Mouse (Mus musculus): ENCODE results near the gene Dhrs3. TPM values are rescaled to one million over a fixed set of nuclear protein-coding genes. Genes with fewer than 3 reads are reported as not detected.

The Dhrs3 gene
- polyA plus RNA-seq, 1 experiment from 2014 or later, result 140 TPM

DNA sequence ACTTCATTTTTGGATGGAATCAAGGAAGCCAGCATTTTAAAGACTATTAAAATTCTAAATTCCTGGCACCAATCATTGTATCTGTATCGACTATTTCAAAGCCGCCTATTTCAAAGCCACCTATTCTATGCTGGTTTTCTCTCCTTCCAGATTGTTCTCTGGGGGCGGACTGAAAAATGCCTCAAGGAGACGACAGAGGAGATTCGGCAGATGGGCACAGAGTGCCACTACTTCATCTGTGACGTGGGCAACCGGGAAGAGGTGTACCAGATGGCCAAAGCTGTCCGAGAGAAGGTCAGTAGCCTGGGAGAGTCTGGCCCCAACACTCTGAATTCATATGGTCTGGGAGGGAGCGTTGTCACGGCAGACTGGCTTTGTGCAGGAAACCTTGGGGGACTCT lies 25.9 kb downstream of the Dhrs3 start:
- Histone ChIP-seq H3K4me3 (no peak overlapping the region), H3K9me3 (no peaks in the 10 kb centered on the region), H3K27ac (no peak overlapping the region), H3K36me3 (peaks cover 86% of the 10 kb centered on the region), H3K27me3 (no peaks in the 10 kb centered on the region), H3K4me2 (replicated peaks) (no peak overlapping the region), H3K9ac (no peak overlapping the region), H3K4me1 (no peaks in the 10 kb centered on the region)
- WGBS, result 94% methylated on average over 10 of the region's 10 CpGs
- no peak for ATAC-seq (ENCODE audit: low FRiP score, low read depth)

GRCm38 (mm10) chr4:144928693-144929436 lies 36.2 kb downstream of the Dhrs3 start:
- 90% methylated on average over 5 of the region's 5 CpGs for WGBS

GRCm38 (mm10) chr4:144929811-144930221 lies 37.2 kb downstream of the Dhrs3 start:
- Histone ChIP-seq H3K27me3 (no peaks in the 10 kb centered on the region), H3K27ac (peak overlapping the region; percentile 74), H3K9ac (no peak overlapping the region), H3K4me3 (no peak overlapping the region), H3K9me3 (no peaks in the 10 kb centered on the region), H3K4me1 (peaks cover 21% of the 10 kb centered on the region), H3K4me2 (replicated peaks) (no peak overlapping the region), H3K36me3 (peaks cover 28% of the 10 kb centered on the region)
- WGBS, result 93% methylated on average over 1 of the region's 1 CpGs
- ATAC-seq (ENCODE audit: low FRiP score, low read depth), result no peak

More at GRCm38 (mm10) chr4:144928693-144929436, 36.2 kb downstream of the Dhrs3 start:
- Histone ChIP-seq H3K4me1 (peaks cover 21% of the 10 kb centered on the region), H3K9ac (no peak overlapping the region), H3K4me2 (replicated peaks) (no peak overlapping the region), H3K36me3 (peaks cover 30% of the 10 kb centered on the region), H3K9me3 (no peaks in the 10 kb centered on the region), H3K27ac (no peak overlapping the region), H3K27me3 (no peaks in the 10 kb centered on the region), H3K4me3 (no peak overlapping the region)
- ATAC-seq (ENCODE audit: low FRiP score, low read depth), result no peak

- 16% methylated on average over 10 of the region's 10 CpGs for WGBS
- Histone ChIP-seq H3K4me2 (replicated peaks) (no peak overlapping the region; the same call in 1 of the 2 replicates), H3K36me3 (peaks cover 28% of the 10 kb centered on the region), H3K4me1 (peaks cover 21% of the 10 kb centered on the region), H3K9me3 (no peaks in the 10 kb centered on the region), H3K4me3 (no peak overlapping the region), H3K27me3 (no peaks in the 10 kb centered on the region), H3K9ac (no peak overlapping the region), H3K27ac (peak overlapping the region; percentile 74)
- peak; percentile 67; the same call in 1 of the 2 replicates for ATAC-seq (ENCODE audit: low FRiP score, low read depth)
Measured at GRCm38 (mm10) chr4:144930366-144930765, 37.7 kb downstream of the Dhrs3 start.

GRCm38 (mm10) chr4:144931167-144931566 lies 38.5 kb downstream of the Dhrs3 start:
- no peaks in the 10 kb centered on the region for H3K9me3 ChIP-seq
- H3K9ac ChIP-seq, result no peak overlapping the region
- no peak for ATAC-seq (ENCODE audit: low FRiP score, low read depth)
- no peak overlapping the region for H3K4me3 ChIP-seq
- H3K4me1 ChIP-seq, result peaks cover 21% of the 10 kb centered on the region
- H3K4me2 ChIP-seq (replicated peaks), result 0 out of 2 replicates have a peak overlapping the region, but pooled peaks have one; percentile 3
- 82% methylated on average over 7 of the region's 7 CpGs for WGBS
- no peaks in the 10 kb centered on the region for H3K27me3 ChIP-seq
- peak overlapping the region; percentile 74; the same call in 1 of the 2 replicates for H3K27ac ChIP-seq
- H3K36me3 ChIP-seq, result peaks cover 27% of the 10 kb centered on the region

DNA sequence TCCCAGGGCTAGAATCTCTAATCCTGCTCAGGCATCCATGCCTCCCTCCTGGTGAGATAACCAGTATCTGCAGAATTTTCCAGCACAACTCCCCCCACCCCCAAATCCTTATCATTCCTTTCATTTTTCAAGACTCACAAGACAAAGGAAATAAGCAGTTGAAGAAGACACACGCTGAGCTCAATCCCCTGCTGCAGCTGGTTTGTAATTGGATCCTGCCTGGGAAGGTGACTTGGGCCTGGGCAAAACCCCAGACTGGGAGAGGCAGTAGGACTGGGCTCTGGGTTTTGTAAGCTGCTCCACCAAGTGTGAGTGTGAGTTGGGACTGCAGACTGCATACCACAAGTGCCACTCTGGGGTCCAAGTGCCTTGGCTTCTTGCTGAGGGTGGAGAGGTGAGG lies 41.9 kb downstream of the Dhrs3 start:
- Histone ChIP-seq H3K27ac (0 out of 2 replicates have a peak overlapping the region, but pooled peaks have one; percentile 6), H3K27me3 (no peaks in the 10 kb centered on the region), H3K4me2 (replicated peaks) (no peak overlapping the region), H3K4me1 (peaks cover 19% of the 10 kb centered on the region), H3K9me3 (no peaks in the 10 kb centered on the region), H3K36me3 (no peaks in the 10 kb centered on the region), H3K4me3 (no peak overlapping the region), H3K9ac (no peak overlapping the region)
- 3% methylated on average over 1 of the region's 1 CpGs for WGBS
- ATAC-seq (ENCODE audit: low FRiP score, low read depth), result no peak

DNA sequence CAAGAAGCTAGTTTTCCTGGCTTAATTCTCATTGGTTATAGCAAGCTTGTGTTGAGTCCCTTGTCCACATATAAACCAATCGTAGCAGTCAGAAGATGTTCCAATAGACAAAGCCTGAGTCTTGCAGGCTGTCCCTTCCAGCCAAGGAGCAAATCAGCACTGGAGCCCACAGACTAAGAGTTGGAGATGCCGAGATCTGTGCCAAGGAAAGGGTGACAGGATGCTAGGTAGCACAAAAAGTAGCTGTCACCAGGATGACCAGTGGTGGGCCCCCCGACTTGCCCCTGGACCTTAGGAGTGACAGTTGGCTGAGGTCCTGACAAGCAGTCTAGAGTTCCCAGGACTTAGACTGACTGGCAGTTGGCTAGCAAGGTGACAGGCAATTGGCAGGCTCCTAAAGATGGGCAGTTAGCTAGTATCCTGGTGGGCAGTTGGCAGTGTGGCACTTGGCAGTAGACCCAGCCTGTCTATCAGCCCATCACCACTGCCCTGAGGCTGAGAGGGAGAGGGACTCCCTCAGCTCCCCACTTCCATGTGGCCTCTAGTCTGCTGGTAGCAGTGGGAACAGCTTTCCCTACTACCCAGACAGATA lies 44.0 kb downstream of the Dhrs3 start:
- 88% methylated on average over 3 of the region's 3 CpGs for WGBS
- no peak overlapping the region for H3K4me2 ChIP-seq (replicated peaks)

GRCm38 (mm10) chr4:144939847-144940411 lies 47.3 kb downstream of the Dhrs3 start:
- no peak for ATAC-seq (ENCODE audit: low FRiP score, low read depth)
- WGBS, result 73% methylated on average over 4 of the region's 4 CpGs
- H3K36me3 ChIP-seq, result no peaks in the 10 kb centered on the region
- no peak overlapping the region for H3K27ac ChIP-seq
- 0 out of 2 replicates have a peak, but pooled peaks cover 4% of the 10 kb centered on the region for H3K4me1 ChIP-seq
- H3K4me2 ChIP-seq (replicated peaks), result no peak overlapping the region
- no peak overlapping the region for H3K9ac ChIP-seq
- no peaks in the 10 kb centered on the region for H3K27me3 ChIP-seq
- H3K4me3 ChIP-seq, result no peak overlapping the region
- no peaks in the 10 kb centered on the region for H3K9me3 ChIP-seq

More for the DNA sequence above, 44.0 kb downstream of the Dhrs3 start:
- H3K27me3 ChIP-seq, result no peaks in the 10 kb centered on the region
- H3K4me1 ChIP-seq, result 0 out of 2 replicates have a peak, but pooled peaks cover 4% of the 10 kb centered on the region
- H3K27ac ChIP-seq, result no peak overlapping the region
- no peak for ATAC-seq (ENCODE audit: low FRiP score, low read depth)
- no peak overlapping the region for H3K4me3 ChIP-seq
- H3K9ac ChIP-seq, result no peak overlapping the region
- no peaks in the 10 kb centered on the region for H3K36me3 ChIP-seq
- H3K9me3 ChIP-seq, result no peaks in the 10 kb centered on the region

DNA sequence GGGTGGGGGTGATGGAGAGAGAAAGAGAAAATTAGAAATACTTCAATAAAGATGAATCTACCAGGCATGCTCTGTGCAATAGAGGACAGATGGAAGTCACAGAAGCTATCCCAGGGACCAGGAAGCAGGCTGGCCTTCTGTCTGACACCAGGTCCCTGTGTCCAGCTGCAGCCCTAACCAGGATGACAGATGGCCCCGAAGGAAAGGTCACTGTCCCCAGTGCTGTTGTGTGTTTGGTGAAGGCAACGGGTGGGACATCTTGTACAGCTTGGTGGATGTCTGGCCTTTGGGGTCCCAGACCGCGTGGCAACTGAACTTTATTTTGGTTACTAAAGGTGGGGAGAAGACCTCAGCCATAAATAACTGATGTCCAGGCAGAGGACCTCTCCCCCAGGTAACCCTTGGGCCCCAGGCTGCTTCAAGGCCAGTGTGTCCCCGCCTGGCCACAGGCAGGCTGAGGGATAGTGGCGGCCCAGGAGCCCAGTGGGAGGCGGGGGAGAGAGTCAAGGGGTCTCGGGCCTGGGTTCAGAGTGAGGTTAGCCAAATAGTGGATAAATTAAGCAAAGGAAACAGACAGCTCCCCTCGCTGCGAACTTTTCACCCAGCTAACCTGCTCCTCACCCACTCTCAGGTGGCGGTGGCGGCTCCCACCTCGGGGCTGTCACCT lies 48.3 kb downstream of the Dhrs3 start:
- 0 out of 2 replicates have a peak, but pooled peaks cover 4% of the 10 kb centered on the region for H3K4me1 ChIP-seq
- H3K9me3 ChIP-seq, result no peaks in the 10 kb centered on the region
- H3K4me2 ChIP-seq (replicated peaks), result no peak overlapping the region
- H3K9ac ChIP-seq, result peak overlapping the region; percentile 39; the same call in 1 of the 2 replicates
- no peak overlapping the region for H3K4me3 ChIP-seq
- 72% methylated on average over 13 of the region's 13 CpGs for WGBS
- H3K27ac ChIP-seq, result no peak overlapping the region
- ATAC-seq (ENCODE audit: low FRiP score, low read depth), result no peak
- no peaks in the 10 kb centered on the region for H3K36me3 ChIP-seq
- H3K27me3 ChIP-seq, result no peaks in the 10 kb centered on the region

DNA sequence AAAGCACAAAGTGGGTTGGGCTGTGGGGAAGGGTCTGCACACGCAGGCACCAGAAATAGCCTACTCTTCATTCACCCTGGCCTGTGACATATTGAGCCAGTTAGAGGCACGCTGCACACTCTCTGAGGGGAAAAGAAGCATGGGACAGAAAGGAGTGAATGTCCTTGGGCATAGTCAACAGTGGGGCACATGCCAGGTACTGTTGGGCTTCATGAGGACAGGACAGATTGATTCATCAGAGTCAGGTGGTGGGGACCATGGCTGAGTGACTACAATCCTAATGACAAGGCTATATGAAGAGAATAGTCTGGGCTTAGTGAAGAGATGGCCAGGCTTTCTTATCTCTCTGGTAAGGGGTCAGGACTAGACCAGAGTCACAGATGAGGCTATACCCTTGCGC lies 49.8 kb downstream of the Dhrs3 start:
- H3K27me3 ChIP-seq, result no peaks in the 10 kb centered on the region
- H3K27ac ChIP-seq, result no peak overlapping the region
- no peak for ATAC-seq (ENCODE audit: low FRiP score, low read depth)
- no peak overlapping the region for H3K4me3 ChIP-seq
- no peak overlapping the region for H3K9ac ChIP-seq
- no peak overlapping the region for H3K4me2 ChIP-seq (replicated peaks)
- no peaks in the 10 kb centered on the region for H3K36me3 ChIP-seq
- 93% methylated on average over 3 of the region's 3 CpGs for WGBS
- H3K9me3 ChIP-seq, result no peaks in the 10 kb centered on the region
- H3K4me1 ChIP-seq, result 0 out of 2 replicates have a peak, but pooled peaks cover 4% of the 10 kb centered on the region

GRCm38 (mm10) chr4:144943273-144943672 lies 50.6 kb downstream of the Dhrs3 start:
- 83% methylated on average over 5 of the region's 5 CpGs for WGBS
- no peak for ATAC-seq (ENCODE audit: low FRiP score, low read depth)
- Histone ChIP-seq H3K36me3 (no peaks in the 10 kb centered on the region), H3K9ac (no peak overlapping the region), H3K4me3 (no peak overlapping the region), H3K27ac (no peak overlapping the region), H3K9me3 (no peaks in the 10 kb centered on the region), H3K4me2 (replicated peaks) (no peak overlapping the region), H3K4me1 (peaks cover 7% of the 10 kb centered on the region), H3K27me3 (no peaks in the 10 kb centered on the region)
